Mouse (Mus musculus) c-Kit-positive CD71-positive TER-119-negative erythroid progenitor cells, embryonic 14.5 days (primary cell): ENCODE measurements around the gene Skint6.
"Not testable (repeated sequence)": the region's sequence is repeated elsewhere in the genome, so short reads cannot be mapped to it uniquely, and the experiment has no call there.

Source experiments
- DNase-seq: peaks from one replicate; pipeline ENCODE4 v3.0.0-alpha.2; 2013; ENCODE audit warnings: low read depth

Gene Skint6

GRCm38 (mm10) chr4:113286873-113287272 is at the start of gene Skint6:
Skint6 (minus strand) TSS chr4:113286973.
- DNase-seq: no peak

DNA sequence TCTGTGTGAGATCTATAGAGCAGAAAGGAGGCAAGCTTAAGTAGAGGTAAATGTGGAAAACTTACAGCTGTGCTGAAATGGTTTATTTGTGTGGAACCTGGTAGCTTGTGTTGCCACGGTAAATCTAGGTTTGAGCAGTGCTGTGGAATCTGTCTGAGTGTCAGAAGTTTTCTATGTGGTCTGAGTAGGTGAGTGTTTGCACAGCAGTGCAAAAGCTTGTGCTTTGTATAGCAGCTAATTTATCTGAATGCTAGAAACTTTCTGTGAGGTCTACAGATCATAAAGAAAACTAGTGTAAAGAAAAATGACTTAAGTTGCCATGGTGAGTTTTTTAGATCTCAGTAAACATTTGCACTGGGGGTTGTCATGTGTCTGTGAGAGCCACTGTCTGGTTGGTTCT is 34.1 kb upstream of the Skint6 start:
- DNase-seq: no peak

GRCm38 (mm10) chr4:113301773-113302473 is 15.2 kb upstream of the Skint6 start:
- no peak for DNase-seq

DNA sequence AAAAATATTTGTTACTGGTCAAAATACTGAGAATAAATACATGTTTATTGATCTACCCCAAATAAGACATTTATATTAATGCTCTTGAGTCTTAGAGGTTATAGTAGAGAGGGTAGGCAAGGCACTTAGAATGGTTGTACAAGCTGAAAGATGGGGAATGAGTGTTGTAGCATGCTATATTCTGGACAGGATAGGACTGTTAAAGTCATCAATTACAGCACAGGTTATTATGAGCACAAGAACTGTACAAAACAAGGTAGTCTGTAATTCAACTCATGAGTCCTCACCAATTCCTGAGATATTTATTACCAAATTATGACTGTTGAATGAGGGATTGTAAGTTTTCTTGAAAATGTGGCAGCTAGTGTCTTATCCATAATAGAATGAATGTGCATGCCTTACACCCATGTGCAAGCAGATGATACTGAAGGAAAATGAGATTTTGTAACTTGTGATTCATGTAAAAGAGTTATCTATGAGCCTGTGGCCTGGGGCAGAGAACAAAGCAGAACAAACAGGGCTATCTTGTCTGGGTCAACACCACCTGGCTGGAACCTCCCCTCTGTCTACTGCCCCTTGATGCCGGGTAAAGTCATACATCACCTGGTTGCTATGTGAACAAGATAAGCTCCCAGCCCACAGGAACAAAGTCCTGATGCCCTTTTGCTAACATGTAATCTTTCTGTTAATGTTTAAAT is 23.3 kb downstream of the Skint6 start:
- DNase-seq: no peak

GRCm38 (mm10) chr4:113245808-113246207 is 41.0 kb downstream of the Skint6 start:
- no peak for DNase-seq

- no peak for DNase-seq
These were observed 219.2 kb downstream of the Skint6 start for GRCm38 (mm10) chr4:113067621-113068020.

- DNase-seq: not testable (repeated sequence)
These were observed 307.6 kb downstream of the Skint6 start for GRCm38 (mm10) chr4:112979160-112979559.

DNA sequence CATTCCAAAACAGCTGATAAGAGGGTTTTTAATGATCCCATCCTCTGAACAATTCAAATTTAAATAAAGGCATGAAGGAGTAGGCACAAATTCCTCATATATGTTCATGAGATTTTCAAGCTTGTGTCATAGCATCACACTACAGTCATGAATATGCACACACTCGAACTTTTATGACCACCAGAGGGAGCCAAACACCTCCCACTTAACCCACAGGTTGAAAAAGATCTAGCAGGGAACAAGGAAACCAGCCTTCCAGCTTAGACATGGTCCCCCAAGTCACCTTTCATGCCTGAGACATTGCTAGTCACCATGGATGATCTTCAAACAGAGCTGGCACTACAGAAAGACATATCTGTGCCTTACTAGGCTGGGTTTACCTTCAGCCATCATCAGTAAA is 496.1 kb downstream of the Skint6 start:
- DNase-seq: no peak

- no peak for DNase-seq
These were observed 512.0 kb downstream of the Skint6 start, which contains the start of gene Skint10 for GRCm38 (mm10) chr4:112774766-112775165. Skint10 (minus strand) TSS chr4:112774866.
